Mouse (Mus musculus) heart, adult 2 months (tissue): ENCODE results near the gene Necab2.
A peak's percentile ranks its signal among the peaks of the same experiment; 100 is the strongest.

Experiments used
- CTCF ChIP-seq: fragments of 200-600 bp; IDR thresholded peaks from 2 replicates; pipeline ENCODE4 v1.8.1; 2022; ENCODE audit warnings: antibody characterized with exemption, mild to moderate bottlenecking, moderate library complexity
- EP300 ChIP-seq: fragments of 200-500 bp; IDR thresholded peaks from 2 replicates; pipeline ENCODE4 v1.6.1; 2011; ENCODE audit warnings: low read depth, low read length, control low read depth; ENCODE audit not compliant: insufficient read depth
- POLR2A ChIP-seq: fragments of 200-500 bp; IDR thresholded peaks from 2 replicates; pipeline ENCODE4 v1.6.1; 2011; ENCODE audit warnings: mild to moderate bottlenecking, low read depth, low read length, control low read depth; ENCODE audit not compliant: insufficient read depth

DNA sequence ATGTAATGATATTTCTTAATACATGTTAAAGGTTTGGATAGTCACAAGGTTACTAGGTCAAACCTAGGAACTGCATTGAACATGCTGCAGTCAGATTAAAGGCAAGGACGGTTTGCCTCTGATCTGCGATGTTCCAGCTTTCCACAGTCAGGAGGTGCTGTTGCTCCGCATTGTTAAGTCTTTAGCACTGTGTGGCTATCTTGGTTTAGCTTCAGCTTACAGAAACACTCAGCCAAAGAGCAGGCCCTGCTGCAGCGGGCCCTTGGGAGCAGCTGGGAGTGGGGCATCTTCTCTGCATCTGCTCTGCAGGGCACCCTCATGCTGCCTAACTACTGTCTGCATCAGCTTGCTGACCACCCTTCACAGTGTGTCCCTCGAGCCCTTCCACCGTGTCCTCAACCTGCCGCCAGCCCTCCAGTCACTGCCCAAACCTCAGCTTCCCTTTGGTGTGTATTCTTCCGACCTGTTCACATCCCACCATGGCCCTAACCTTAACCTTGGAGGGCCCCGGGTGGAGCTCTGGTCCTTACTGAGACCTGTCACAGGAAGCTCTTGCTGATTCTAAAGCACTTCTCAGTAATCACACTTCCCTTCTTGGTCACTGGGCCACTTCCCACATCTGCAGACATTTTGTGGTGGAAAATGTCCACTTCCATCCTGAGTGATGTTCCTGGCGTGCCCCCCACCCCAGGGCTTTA is 34.3 kb upstream of the Necab2 start:
- TF ChIP-seq CTCF = peak; percentile 10; the same call in 1 of the 2 replicates
- no peak for TF ChIP-seq EP300
- TF ChIP-seq POLR2A = no peak
